Mouse (Mus musculus) brain, embryonic 14.5 days (tissue): ENCODE data around the gene Cd274.

ENCODE experiments used
- CTCF ChIP-seq: fragments of 200-500 bp; IDR thresholded peaks from 2 replicates; pipeline ENCODE4 v1.5.1; 2012; ENCODE audit warnings: inconsistent platforms, mild to moderate bottlenecking, moderate library complexity, borderline replicate concordance; ENCODE audit not compliant: insufficient read depth, insufficient read length; ENCODE audit errors: extremely low read depth
- POLR2A ChIP-seq: fragments of 200-500 bp; IDR thresholded peaks from 2 replicates; pipeline ENCODE4 v1.6.1; 2012; ENCODE audit warnings: mild to moderate bottlenecking, inconsistent platforms, borderline replicate concordance; ENCODE audit not compliant: poor library complexity, insufficient read depth, insufficient read length, severe bottlenecking; ENCODE audit errors: extremely low read depth

GRCm38 (mm10) chr19:29391279-29391678, 24.0 kb downstream of the Cd274 start:
- TF ChIP-seq CTCF, result no peak
- TF ChIP-seq POLR2A, result no peak
